Mouse (Mus musculus) cortical plate, adult 2 months (tissue): ENCODE data around the gene Itih2. TPM values are rescaled to one million over a fixed set of nuclear protein-coding genes. Genes with fewer than 3 reads are reported as not detected.
A peak's percentile ranks its signal among the peaks of the same experiment; 100 is the strongest.

Experiments
- H3K27ac ChIP-seq: fragments of 200-500 bp; 2 replicates; pipeline ENCODE4 v1.5.1; 2012; ENCODE audit warnings: low read length, control low read depth, inconsistent platforms; ENCODE audit not compliant: insufficient read depth
- H3K4me1 ChIP-seq: fragments of 200-500 bp; 2 replicates; pipeline ENCODE4 v1.6.1; 2011; ENCODE audit warnings: low read length; ENCODE audit not compliant: control insufficient read depth, insufficient read depth
- H3K4me3 ChIP-seq: fragments of 200-500 bp; 2 replicates; pipeline ENCODE4 v1.5.1; 2011; ENCODE audit warnings: mild to moderate bottlenecking, low read length, control low read depth; ENCODE audit not compliant: insufficient read depth
- CTCF ChIP-seq: fragments of 200-500 bp; IDR thresholded peaks from 2 replicates; pipeline ENCODE4 v1.5.1; 2011; ENCODE audit warnings: mild to moderate bottlenecking, control low read depth, low read length; ENCODE audit not compliant: insufficient read depth; ENCODE audit errors: extremely low read depth
- POLR2A ChIP-seq: fragments of 200-500 bp; IDR thresholded peaks from 2 replicates; pipeline ENCODE4 v1.6.1; 2011; ENCODE audit warnings: mild to moderate bottlenecking, low read length, control low read depth; ENCODE audit not compliant: insufficient read depth; ENCODE audit errors: extremely low read depth
- polyA plus RNA-seq: library from polyadenylated mRNA; depleted of rRNA; stranded (reverse); fragments of >200 nt; gene quantifications from 2 replicates; pipeline ENCODE4 v1.2.3, GENCODE M21; 2012

Itih2 gene
- polyA plus RNA-seq, 1 experiment: 3.3 TPM

- Histone ChIP-seq H3K27ac (no peak overlapping the region), H3K4me1 (no peaks in the 10 kb centered on the region; the same call in 1 of the 2 replicates), H3K4me3 (no peak overlapping the region)
- TF ChIP-seq POLR2A: no peak
- TF ChIP-seq CTCF: no peak
Observed at GRCm38 (mm10) chr2:10126122-10126521, 5.1 kb downstream of the Itih2 start.

GRCm38 (mm10) chr2:10121826-10122225 is 9.4 kb downstream of the Itih2 start:
- TF ChIP-seq POLR2A (no peak), CTCF (no peak)
- H3K27ac ChIP-seq: no peak overlapping the region
- no peak overlapping the region for H3K4me3 ChIP-seq
- no peaks in the 10 kb centered on the region for H3K4me1 ChIP-seq

- no peak for TF ChIP-seq CTCF
- TF ChIP-seq POLR2A: no peak
Observed at GRCm38 (mm10) chr2:10119276-10119675, 11.9 kb downstream of the Itih2 start.

GRCm38 (mm10) chr2:10118751-10119150 is 12.4 kb downstream of the Itih2 start:
- TF ChIP-seq CTCF: no peak
- TF ChIP-seq POLR2A: no peak
- Histone ChIP-seq H3K27ac (no peak overlapping the region), H3K4me3 (no peak overlapping the region), H3K4me1 (no peaks in the 10 kb centered on the region)

More at GRCm38 (mm10) chr2:10119276-10119675, 11.9 kb downstream of the Itih2 start:
- Histone ChIP-seq H3K4me1 (no peaks in the 10 kb centered on the region), H3K27ac (no peak overlapping the region), H3K4me3 (no peak overlapping the region)

GRCm38 (mm10) chr2:10108535-10109189 is 22.5 kb downstream of the Itih2 start:
- TF ChIP-seq CTCF: no peak
- no peak for TF ChIP-seq POLR2A
- H3K4me3 ChIP-seq: no peak overlapping the region
- H3K4me1 ChIP-seq: no peaks in the 10 kb centered on the region
- H3K27ac ChIP-seq: no peak overlapping the region

GRCm38 (mm10) chr2:10101180-10101579 is 30.0 kb downstream of the Itih2 start:
- Histone ChIP-seq H3K4me1 (no peaks in the 10 kb centered on the region), H3K27ac (no peak overlapping the region), H3K4me3 (no peak overlapping the region)
- TF ChIP-seq POLR2A (no peak), CTCF (peak; percentile 97)

- no peak overlapping the region for H3K27ac ChIP-seq
- no peaks in the 10 kb centered on the region for H3K4me1 ChIP-seq
- no peak for TF ChIP-seq POLR2A
- TF ChIP-seq CTCF: no peak
- H3K4me3 ChIP-seq: no peak overlapping the region
Observed at GRCm38 (mm10) chr2:10100471-10100870, 30.7 kb downstream of the Itih2 start.

GRCm38 (mm10) chr2:10098598-10099215 is 32.5 kb downstream of the Itih2 start:
- TF ChIP-seq CTCF (peak; percentile 65), POLR2A (no peak)

GRCm38 (mm10) chr2:10094327-10095100 is 36.7 kb downstream of the Itih2 start:
- H3K4me3 ChIP-seq: no peak overlapping the region
- TF ChIP-seq POLR2A (no peak), CTCF (no peak)

More at GRCm38 (mm10) chr2:10098598-10099215, 32.5 kb downstream of the Itih2 start:
- Histone ChIP-seq H3K4me1 (no peaks in the 10 kb centered on the region), H3K4me3 (no peak overlapping the region), H3K27ac (no peak overlapping the region)

More at GRCm38 (mm10) chr2:10094327-10095100, 36.7 kb downstream of the Itih2 start:
- Histone ChIP-seq H3K27ac (no peak overlapping the region), H3K4me1 (no peaks in the 10 kb centered on the region)
